Mouse (Mus musculus): Measurements from ENCODE around the gene Dapk2.

GRCm38 (mm10) chr9:66305121-66306112, 147.4 kb downstream of the Dapk2 start:
- TF ChIP-seq CTCF (IDR thresholded peaks at IDR 0.05) (no peak), EP300 (IDR thresholded peaks at IDR 0.05; ENCODE audit: insufficient read depth, low read depth, low read length) (peak; percentile 92; the same call in 1 of the 2 replicates)
